Mouse (Mus musculus) naive thymus-derived CD4-positive, alpha-beta T cell, adult 2 months (primary cell): Measurements from ENCODE around the gene Gm7138.
"Not testable (repeated sequence)": the region's sequence is repeated elsewhere in the genome, so short reads cannot be mapped to it uniquely, and the experiment has no call there.

Source experiments
- DNase-seq: peaks from one replicate; pipeline ENCODE4 v3.0.0-alpha.2; 2011; ENCODE audit warnings: low read depth

Gene Gm7138

GRCm38 (mm10) chr10:77741924-77742688 lies 34.6 kb downstream of the Gm7138 start, which contains the start of gene Gm18596:
Gm18596 (minus strand) TSS chr10:77742638.
- DNase-seq: not testable (repeated sequence)

GRCm38 (mm10) chr10:77738929-77739328 lies 37.8 kb downstream of the Gm7138 start:
- DNase-seq: no peak

GRCm38 (mm10) chr10:77735928-77736327 lies 40.8 kb downstream of the Gm7138 start:
- DNase-seq: no peak

- peak; percentile 4 for DNase-seq
These were observed 47.5 kb downstream of the Gm7138 start for GRCm38 (mm10) chr10:77729241-77729640.

- DNase-seq: no peak
These were observed 48.5 kb downstream of the Gm7138 start for GRCm38 (mm10) chr10:77728280-77728679.
